In genomic region chr9:65234734-65235133, GRCm38 (mm10) we compare ENCODE assay signal across 37 mouse cellular contexts. TPM values are rescaled to one million over a fixed set of nuclear protein-coding genes. Genes with fewer than 3 reads are reported as not detected.
"Had no signal": no experiment of that assay in that cellular context is flagged by ENCODE, and none has a peak within 500 bp of the region (broad histone marks: within the 10 kb centered on the region; RNA-seq: fewer than 3 reads in every experiment).

No protein-coding gene starts in this region.

- H3K4me2 ChIP-seq: limb, embryonic 12.5 days; limb, embryonic 13.5 days; limb, embryonic 15.5 days; liver, embryonic 12.5 days; liver, embryonic 13.5 days; liver, embryonic 15.5 days; lung, embryonic 14.5 days; lung, embryonic 15.5 days; midbrain, embryonic 11.5 days; midbrain, embryonic 12.5 days; midbrain, embryonic 13.5 days; midbrain, embryonic 15.5 days; neural tube, embryonic 12.5 days had no signal

- ATAC-seq: liver, embryonic 12.5 days; liver, postnatal 0 days; lung, postnatal 0 days; midbrain, embryonic 13.5 days; midbrain, embryonic 15.5 days; midbrain, embryonic 16.5 days had no signal

- H3K9ac ChIP-seq: limb, embryonic 12.5 days; limb, embryonic 13.5 days; limb, embryonic 15.5 days; liver, embryonic 12.5 days; liver, embryonic 13.5 days; liver, embryonic 14.5 days; liver, embryonic 15.5 days; liver, postnatal 0 days; lung, embryonic 14.5 days; lung, embryonic 15.5 days; midbrain, embryonic 12.5 days; midbrain, embryonic 13.5 days; midbrain, embryonic 15.5 days; neural tube, embryonic 12.5 days had no signal

- H3K36me3 ChIP-seq: lung, embryonic 15.5 days had no signal

- H3K4me3 ChIP-seq: limb, embryonic 10.5 days; limb, embryonic 12.5 days; limb, embryonic 13.5 days; limb, embryonic 15.5 days; liver, embryonic 12.5 days; liver, embryonic 13.5 days; liver, embryonic 15.5 days; lung, embryonic 15.5 days; megakaryocyte, embryonic 14.5 days; midbrain, embryonic 10.5 days; midbrain, embryonic 12.5 days; midbrain, embryonic 13.5 days; midbrain, embryonic 15.5 days; myocyte; neural tube, embryonic 12.5 days had no signal

- H3K27me3 ChIP-seq: limb, embryonic 12.5 days; limb, embryonic 13.5 days; limb, embryonic 15.5 days; liver, embryonic 12.5 days; liver, embryonic 13.5 days; liver, embryonic 15.5 days; lung, embryonic 15.5 days; midbrain, embryonic 12.5 days; midbrain, embryonic 13.5 days; midbrain, embryonic 15.5 days; neural tube, embryonic 12.5 days had no signal

- H3K4me1 ChIP-seq: liver, embryonic 13.5 days; midbrain, embryonic 12.5 days; midbrain, embryonic 15.5 days had no signal

- H3K9me3 ChIP-seq: limb, embryonic 10.5 days; limb, embryonic 12.5 days; limb, embryonic 13.5 days; limb, embryonic 15.5 days; liver, embryonic 12.5 days; liver, embryonic 13.5 days; liver, embryonic 15.5 days; lung, embryonic 15.5 days; midbrain, embryonic 10.5 days; midbrain, embryonic 12.5 days; midbrain, embryonic 13.5 days; midbrain, embryonic 15.5 days; neural tube, embryonic 12.5 days had no signal

- H3K27ac ChIP-seq: limb, embryonic 10.5 days; limb, embryonic 12.5 days; limb, embryonic 13.5 days; limb, embryonic 15.5 days; liver, embryonic 12.5 days; liver, embryonic 13.5 days; liver, embryonic 14.5 days; liver, embryonic 15.5 days; lung, embryonic 15.5 days; macrophage; midbrain, embryonic 10.5 days; midbrain, embryonic 12.5 days; midbrain, embryonic 13.5 days; midbrain, embryonic 15.5 days; neural tube, embryonic 12.5 days had no signal

- DNase-seq: left cerebral cortex, postnatal 4 days; liver; liver, embryonic 13.5 days; liver, postnatal 0 days; lung, adult 18-20 months; lung, adult 2 months; lung, embryonic 14.5 days; lung, postnatal 10 days; lung, postnatal 14 days; lung, postnatal 36 days; lung, postnatal 4 days; midbrain, embryonic 14.5 days had no signal

RNA-seq across cellular contexts. Expression of gene Cilp, which starts 30.2 kb away (rescaled TPM):
- total RNA-seq: left cerebral cortex, postnatal 14 days; left cerebral cortex, postnatal 36 days; left cerebral cortex, postnatal 4 days; megakaryocyte progenitor cell, adult 5-6 weeks; megakaryocyte, adult 5-6 weeks; megakaryocyte-erythroid progenitor cell, adult 5-6 weeks; monocyte, adult 5-6 weeks had no signal
- polyA plus RNA-seq: lung, embryonic 14.5 days; macrophage had no signal
